Mouse (Mus musculus): ENCODE results near the gene Cul1. TPM values are rescaled to one million over a fixed set of nuclear protein-coding genes. Genes with fewer than 3 reads are reported as not detected.

Cul1 gene
- polyA plus RNA-seq, 1 experiment from 2014 or later: 45.7 TPM

GRCm38 (mm10) chr6:47467058-47467457 is 13.9 kb downstream of the Cul1 start:
- H3K9me3 ChIP-seq (ENCODE audit: low read length): no peaks in the 10 kb centered on the region
- H3K36me3 ChIP-seq (replicated peaks; ENCODE audit: insufficient read depth, low read length): no peaks in the 10 kb centered on the region
- no peak overlapping the region for H3K4me3 ChIP-seq (ENCODE audit: low read depth, low read length)
- H3K4me1 ChIP-seq (ENCODE audit: insufficient read depth): peaks cover 26% of the 10 kb centered on the region
- no peak for TF ChIP-seq EP300 (IDR thresholded peaks at IDR 0.05; ENCODE audit: low read depth)
- no peak for TF ChIP-seq CTCF (IDR thresholded peaks at IDR 0.05; ENCODE audit: low read depth)
- no peak overlapping the region for H3K9ac ChIP-seq (replicated peaks)
- ATAC-seq: no peak
- H3K4me2 ChIP-seq (ENCODE audit: low read depth, low read length): no peak overlapping the region
- peak overlapping the region; percentile 37 for H3K27ac ChIP-seq (ENCODE audit: low read depth)
- no peak for DNase-seq
- H3K27me3 ChIP-seq (ENCODE audit: insufficient read depth, low read length): no peaks in the 10 kb centered on the region

DNA sequence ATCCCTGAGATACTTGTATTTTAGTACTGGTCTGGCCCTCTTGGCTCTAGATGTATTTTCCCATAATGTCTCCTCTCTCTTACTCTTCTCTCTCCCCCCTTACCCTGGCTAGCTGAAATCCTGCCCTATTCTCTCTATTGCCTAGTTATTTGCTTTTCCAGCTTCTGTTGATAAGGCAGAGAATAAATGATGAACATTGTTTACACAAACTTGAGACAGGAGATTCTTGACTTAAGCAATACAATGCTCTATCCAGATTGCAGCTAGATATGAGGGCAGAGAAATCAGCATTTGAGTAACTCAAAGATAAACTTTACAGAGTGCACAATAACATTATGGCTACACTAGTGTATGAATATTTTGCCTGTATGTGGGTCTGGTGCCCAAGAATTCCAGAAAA is 16.6 kb downstream of the Cul1 start:
- TF ChIP-seq EP300 (IDR thresholded peaks at IDR 0.05; ENCODE audit: low read depth): no peak
- Histone ChIP-seq H3K9me3 (ENCODE audit: low read length) (no peaks in the 10 kb centered on the region), H3K27me3 (ENCODE audit: insufficient read depth, low read length) (no peaks in the 10 kb centered on the region), H3K4me2 (ENCODE audit: low read depth, low read length) (no peak overlapping the region), H3K4me3 (ENCODE audit: low read depth, low read length) (no peak overlapping the region), H3K36me3 (replicated peaks; ENCODE audit: insufficient read depth, low read length) (no peaks in the 10 kb centered on the region), H3K27ac (ENCODE audit: low read depth) (no peak overlapping the region), H3K9ac (replicated peaks) (no peak overlapping the region), H3K4me1 (ENCODE audit: insufficient read depth) (peaks cover 20% of the 10 kb centered on the region)
- no peak for ATAC-seq
- DNase-seq: no peak

- H3K27ac ChIP-seq (ENCODE audit: low read depth): no peak overlapping the region
- H3K9me3 ChIP-seq (ENCODE audit: low read length): no peaks in the 10 kb centered on the region
- no peak for ATAC-seq
- peaks cover 8% of the 10 kb centered on the region; the same call in 1 of the 2 replicates for H3K4me1 ChIP-seq (ENCODE audit: insufficient read depth)
- TF ChIP-seq EP300 (IDR thresholded peaks at IDR 0.05; ENCODE audit: low read depth) (no peak), CTCF (IDR thresholded peaks at IDR 0.05; ENCODE audit: low read depth) (no peak)
- H3K4me2 ChIP-seq (ENCODE audit: low read depth, low read length): no peak overlapping the region
- no peak overlapping the region for H3K9ac ChIP-seq (replicated peaks)
- H3K27me3 ChIP-seq (ENCODE audit: insufficient read depth, low read length): no peaks in the 10 kb centered on the region
- no peak for DNase-seq
- no peak overlapping the region for H3K4me3 ChIP-seq (ENCODE audit: low read depth, low read length)
- H3K36me3 ChIP-seq (replicated peaks; ENCODE audit: insufficient read depth, low read length): no peaks in the 10 kb centered on the region
Observed at GRCm38 (mm10) chr6:47472444-47472843, 19.2 kb downstream of the Cul1 start.

DNA sequence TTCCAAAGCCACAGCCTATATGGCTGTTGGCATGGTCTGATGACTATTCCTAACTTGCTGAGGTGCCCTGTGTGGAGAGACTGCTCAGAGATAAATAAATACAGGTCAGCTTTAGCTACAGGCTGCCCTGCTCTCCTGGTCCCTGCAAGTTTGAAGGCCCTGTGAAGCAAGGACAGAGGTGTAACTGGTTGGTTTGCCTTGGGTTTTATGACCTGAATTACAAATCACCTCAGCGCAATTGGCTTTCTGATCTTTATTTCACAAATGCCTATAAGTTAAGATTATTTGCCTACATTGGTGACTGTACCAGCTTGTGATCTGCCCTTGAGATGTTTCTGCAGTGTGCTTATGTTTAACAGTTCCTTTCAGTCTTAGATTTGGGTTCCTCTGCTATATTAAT is 28.8 kb downstream of the Cul1 start:
- Histone ChIP-seq H3K4me2 (ENCODE audit: low read depth, low read length) (no peak overlapping the region), H3K36me3 (replicated peaks; ENCODE audit: insufficient read depth, low read length) (peaks cover 2% of the 10 kb centered on the region; the same call in 1 of the 2 replicates), H3K9me3 (ENCODE audit: low read length) (no peaks in the 10 kb centered on the region), H3K27me3 (ENCODE audit: insufficient read depth, low read length) (no peaks in the 10 kb centered on the region), H3K27ac (ENCODE audit: low read depth) (no peak overlapping the region), H3K9ac (replicated peaks) (no peak overlapping the region), H3K4me1 (ENCODE audit: insufficient read depth) (no peaks in the 10 kb centered on the region), H3K4me3 (ENCODE audit: low read depth, low read length) (no peak overlapping the region)
- DNase-seq: no peak
- 94% methylated on average over 1 of the region's 1 CpGs for WGBS (ENCODE audit: insufficient replicate concordance)
- TF ChIP-seq EP300 (IDR thresholded peaks at IDR 0.05; ENCODE audit: low read depth) (no peak), CTCF (IDR thresholded peaks at IDR 0.05; ENCODE audit: low read depth) (no peak)
- ATAC-seq: no peak

DNA sequence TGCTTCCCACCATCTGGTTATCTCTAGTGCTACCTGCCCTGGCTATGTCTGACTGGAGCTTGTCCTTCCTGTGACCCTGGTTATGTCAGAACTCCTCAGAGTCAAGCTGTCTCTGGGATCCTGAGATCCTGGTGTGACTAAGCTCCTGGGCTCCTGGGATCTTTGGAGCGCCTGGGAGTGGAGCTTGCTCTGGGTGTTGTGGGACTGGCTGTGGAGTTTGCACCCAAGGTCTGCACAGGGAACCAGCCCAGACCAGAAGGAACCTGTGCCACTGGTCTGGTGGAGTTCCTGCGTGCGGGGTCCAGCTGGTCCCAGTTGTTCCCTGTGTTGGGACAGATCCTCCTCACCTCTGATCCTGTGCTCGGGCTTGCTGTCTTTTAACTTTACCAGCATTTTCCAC is 41.4 kb downstream of the Cul1 start:
- TF ChIP-seq CTCF (IDR thresholded peaks at IDR 0.05; ENCODE audit: low read depth) (no peak), EP300 (IDR thresholded peaks at IDR 0.05; ENCODE audit: low read depth) (no peak)
- no peak overlapping the region for H3K9ac ChIP-seq (replicated peaks)
- no peak overlapping the region for H3K27ac ChIP-seq (ENCODE audit: low read depth)
- H3K27me3 ChIP-seq (ENCODE audit: insufficient read depth, low read length): no peaks in the 10 kb centered on the region
- WGBS (ENCODE audit: insufficient replicate concordance): 90% methylated on average over 4 of the region's 4 CpGs
- H3K4me1 ChIP-seq (ENCODE audit: insufficient read depth): peaks cover 7% of the 10 kb centered on the region; the same call in 1 of the 2 replicates
- peaks cover 4% of the 10 kb centered on the region for H3K36me3 ChIP-seq (replicated peaks; ENCODE audit: insufficient read depth, low read length)
- H3K4me3 ChIP-seq (ENCODE audit: low read depth, low read length): no peak overlapping the region
- H3K4me2 ChIP-seq (ENCODE audit: low read depth, low read length): no peak overlapping the region
- H3K9me3 ChIP-seq (ENCODE audit: low read length): no peaks in the 10 kb centered on the region
- no peak for ATAC-seq
- no peak for DNase-seq

- Histone ChIP-seq H3K9ac (replicated peaks) (no peak overlapping the region), H3K36me3 (replicated peaks; ENCODE audit: insufficient read depth, low read length) (peaks cover 89% of the 10 kb centered on the region), H3K4me1 (ENCODE audit: insufficient read depth) (no peaks in the 10 kb centered on the region), H3K9me3 (ENCODE audit: low read length) (no peaks in the 10 kb centered on the region), H3K27ac (ENCODE audit: low read depth) (no peak overlapping the region), H3K27me3 (ENCODE audit: insufficient read depth, low read length) (no peaks in the 10 kb centered on the region), H3K4me3 (ENCODE audit: low read depth, low read length) (no peak overlapping the region), H3K4me2 (ENCODE audit: low read depth, low read length) (no peak overlapping the region)
- ATAC-seq: no peak
- no peak for DNase-seq
- no peak for TF ChIP-seq EP300 (IDR thresholded peaks at IDR 0.05; ENCODE audit: low read depth)
- TF ChIP-seq CTCF (IDR thresholded peaks at IDR 0.05; ENCODE audit: low read depth): no peak
- WGBS (ENCODE audit: insufficient replicate concordance): 69% methylated on average over 2 of the region's 2 CpGs
Observed at GRCm38 (mm10) chr6:47520030-47520429, 66.8 kb downstream of the Cul1 start.

DNA sequence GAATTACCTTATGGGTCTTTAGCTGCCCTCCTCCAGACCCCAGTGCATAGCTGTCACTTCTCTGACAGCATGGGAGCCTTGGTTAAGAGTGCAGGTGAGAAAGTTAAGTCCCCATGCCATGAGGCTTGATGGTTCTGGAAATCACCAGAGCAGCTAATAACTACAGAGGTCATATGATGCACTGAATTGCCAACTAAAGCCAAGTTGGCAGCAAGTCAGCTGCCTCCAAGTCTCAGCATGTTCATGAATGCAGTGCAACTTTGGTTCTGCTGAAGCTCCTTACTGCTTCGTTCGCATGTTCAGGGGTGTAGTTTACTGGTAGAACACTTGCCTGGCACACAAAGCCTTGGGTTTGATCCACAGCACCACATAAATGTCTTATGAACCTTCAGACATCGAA is 69.2 kb downstream of the Cul1 start:
- Histone ChIP-seq H3K36me3 (replicated peaks; ENCODE audit: insufficient read depth, low read length) (peaks cover 89% of the 10 kb centered on the region), H3K4me3 (ENCODE audit: low read depth, low read length) (no peak overlapping the region), H3K27ac (ENCODE audit: low read depth) (no peak overlapping the region), H3K4me2 (ENCODE audit: low read depth, low read length) (no peak overlapping the region), H3K9ac (replicated peaks) (no peak overlapping the region), H3K4me1 (ENCODE audit: insufficient read depth) (no peaks in the 10 kb centered on the region), H3K9me3 (ENCODE audit: low read length) (no peaks in the 10 kb centered on the region), H3K27me3 (ENCODE audit: insufficient read depth, low read length) (no peaks in the 10 kb centered on the region)
- ATAC-seq (no peak), DNase-seq (no peak)
- no peak for TF ChIP-seq EP300 (IDR thresholded peaks at IDR 0.05; ENCODE audit: low read depth)
- TF ChIP-seq CTCF (IDR thresholded peaks at IDR 0.05; ENCODE audit: low read depth): no peak
- WGBS (ENCODE audit: insufficient replicate concordance): 90% methylated on average over 3 of the region's 3 CpGs

Data from liver, postnatal 0 days (tissue).